Mouse (Mus musculus) brain, embryonic 14.5 days (tissue): ENCODE measurements at regions not wholly inside any gene's neighbourhood (a gene's known extent, or its start where the extent isn't known, plus 50 kb on each side); places are given as distances from the start of the nearest gene placed in this dataset.

Experiments used
- DNase-seq: peaks from one replicate; pipeline ENCODE4 v3.0.0-alpha.2; 2011; ENCODE audit warnings: low read depth
- CTCF ChIP-seq: fragments of 200-500 bp; IDR thresholded peaks from 2 replicates; pipeline ENCODE4 v1.5.1; 2012; ENCODE audit warnings: inconsistent platforms, mild to moderate bottlenecking, moderate library complexity, borderline replicate concordance; ENCODE audit not compliant: insufficient read depth, insufficient read length; ENCODE audit errors: extremely low read depth
- POLR2A ChIP-seq: fragments of 200-500 bp; IDR thresholded peaks from 2 replicates; pipeline ENCODE4 v1.6.1; 2012; ENCODE audit warnings: mild to moderate bottlenecking, inconsistent platforms, borderline replicate concordance; ENCODE audit not compliant: poor library complexity, insufficient read depth, insufficient read length, severe bottlenecking; ENCODE audit errors: extremely low read depth

DNA sequence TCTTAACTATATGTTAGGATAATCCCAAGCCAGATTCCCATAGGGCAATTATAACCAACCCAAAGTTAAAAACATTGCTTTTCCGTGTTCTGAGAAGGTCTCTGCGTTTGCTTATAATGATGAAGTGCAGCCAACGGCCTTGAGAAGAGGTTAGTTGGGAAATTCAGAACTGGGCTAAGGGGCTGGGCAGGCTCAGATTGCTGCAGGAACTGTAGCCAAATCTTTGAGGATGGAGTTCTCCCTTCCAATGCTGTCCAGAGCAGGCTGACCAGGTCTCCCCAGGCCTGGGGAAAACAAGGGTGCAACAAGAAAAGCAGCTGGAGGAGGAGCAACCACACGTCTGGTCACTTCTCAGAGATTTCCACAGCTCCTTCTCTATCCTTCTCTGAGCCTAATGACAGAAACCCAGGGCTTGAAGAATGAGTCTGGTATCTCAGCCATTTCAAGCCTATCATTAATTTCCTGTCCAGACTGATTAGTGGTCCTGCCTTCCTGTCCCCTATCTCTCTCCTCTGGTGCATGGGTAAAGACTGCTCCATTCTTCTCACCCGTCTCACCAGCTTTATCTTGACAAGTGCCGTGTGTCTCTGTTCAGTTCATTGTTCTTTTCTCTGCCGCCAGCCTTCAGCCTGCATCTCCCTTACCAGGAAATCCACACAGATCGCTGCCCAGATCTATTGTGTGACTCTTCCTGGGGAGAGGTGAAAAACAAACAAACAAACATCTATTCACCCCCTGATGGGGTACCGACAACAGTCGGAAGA is 255.2 kb downstream of the Sipa1l2 start:
- no peak for TF ChIP-seq POLR2A
- TF ChIP-seq CTCF = no peak
- DNase-seq = no peak

DNA sequence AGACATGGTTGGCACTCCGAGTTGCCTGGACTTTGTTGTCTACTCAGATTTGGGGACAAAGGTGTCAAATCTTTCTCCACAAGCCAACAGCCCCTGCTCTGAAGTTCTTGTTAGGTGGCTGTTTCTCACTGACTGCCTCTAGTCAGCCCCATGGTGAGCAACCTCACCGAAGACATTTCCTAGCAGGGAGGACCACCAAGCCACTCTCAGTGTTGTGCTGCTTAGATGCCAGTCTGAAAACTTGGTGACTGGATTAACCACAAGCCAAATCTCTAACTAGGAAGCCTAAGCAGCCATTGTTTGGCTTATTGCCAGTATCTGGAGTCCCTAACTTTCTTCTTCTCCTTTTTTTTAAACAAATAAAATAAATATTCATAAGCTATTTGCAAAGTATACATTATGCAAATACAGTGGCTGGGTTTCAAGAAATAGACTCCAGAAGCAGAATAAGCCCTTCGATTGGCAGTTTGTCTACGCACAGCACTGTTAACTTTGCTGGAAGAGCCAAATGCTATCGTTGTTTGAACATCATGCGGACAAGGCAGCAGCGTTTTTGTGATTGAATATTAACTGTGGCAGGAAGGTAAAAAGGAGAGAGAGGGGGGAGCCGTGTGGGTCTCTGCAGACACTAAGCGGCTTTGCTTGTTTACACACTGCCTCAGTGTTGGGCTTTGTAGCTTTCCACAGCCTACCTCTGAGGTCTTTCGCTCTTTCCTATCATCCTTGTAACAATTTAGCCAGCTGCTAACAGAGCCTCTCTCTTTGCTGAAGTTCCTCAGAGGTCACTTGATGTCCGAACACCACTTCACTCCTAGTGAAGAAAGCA is 257.4 kb downstream of the Disc1 start:
- peak; percentile 87 for DNase-seq
- TF ChIP-seq POLR2A (no peak), CTCF (no peak)
